Mouse (Mus musculus) CH12.LX (cell line): ENCODE measurements at regions not wholly inside any gene's neighbourhood (a gene's known extent, or its start where the extent isn't known, plus 50 kb on each side); places are given as distances from the start of the nearest gene placed in this dataset.

Experiments
- CTCF ChIP-seq, 2 experiments: IDR thresholded peaks in 1 of 2; conservative IDR thresholded peaks in 1 of 2; 2 replicates each; pipeline ENCODE4 v1.5.1; 2011 to 2012; ENCODE audit warnings: low read depth in 2 of 2, low read length in 2 of 2, improper control_type of control experiment in 1 of 2, inconsistent platforms in 1 of 2, mild to moderate bottlenecking in 1 of 2, moderate library complexity in 1 of 2
- POLR2A ChIP-seq: IDR thresholded peaks from 2 replicates; pipeline ENCODE4 v1.6.1; 2011; ENCODE audit warnings: low read depth, mild to moderate bottlenecking, improper control_type of control experiment, low read length
- RCOR1 ChIP-seq: conservative IDR thresholded peaks from 2 replicates; pipeline ENCODE4 v1.6.1; 2012; ENCODE audit warnings: low read depth, mild to moderate bottlenecking, inconsistent platforms, low read length, improper control_type of control experiment
- UBTF ChIP-seq: IDR thresholded peaks from 2 replicates; pipeline ENCODE4 v1.6.1; 2012; ENCODE audit warnings: low read depth, mild to moderate bottlenecking, inconsistent platforms, low read length, improper control_type of control experiment, moderate library complexity

- no peak for TF ChIP-seq POLR2A
- no peak for TF ChIP-seq RCOR1
- TF ChIP-seq UBTF, result no peak
- no peak for TF ChIP-seq CTCF (conservative IDR thresholded peaks at IDR 0.05 in 1 of 2, IDR thresholded peaks at IDR 0.05 in 1 of 2; ENCODE audit: low read depth in 2 of 2, low read length in 2 of 2)
These were observed 89.5 kb downstream of the Ddx3x start for GRCm38 (mm10) chrX:13370319-13370718.
